Mouse (Mus musculus): ENCODE measurements around the gene Golim4.

The Golim4 gene

GRCm38 (mm10) chr3:75926327-75926726, 30.4 kb downstream of the Golim4 start:
- DNase-seq (ENCODE audit: low read depth, low spot score) = no peak

DNA sequence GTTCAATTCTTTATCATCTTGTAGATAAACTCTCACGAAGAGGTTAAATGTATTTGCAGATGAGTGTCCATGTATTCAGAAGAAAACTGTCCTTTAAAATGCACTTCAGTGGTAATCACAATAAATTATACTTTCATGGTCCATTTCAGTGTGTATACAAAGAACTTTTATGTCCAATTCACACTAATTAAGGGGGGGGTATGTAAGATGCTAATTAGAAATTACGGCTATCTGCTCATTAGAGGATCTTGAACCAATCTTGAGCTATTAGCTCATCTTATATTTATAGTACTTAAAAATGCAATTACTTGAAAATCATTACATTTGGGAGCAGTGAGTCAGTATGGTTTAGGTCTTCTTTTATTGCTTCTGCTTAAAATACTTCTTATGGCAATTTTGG, 31.6 kb downstream of the Golim4 start:
- DNase-seq (ENCODE audit: low read depth, low spot score) = no peak

DNA sequence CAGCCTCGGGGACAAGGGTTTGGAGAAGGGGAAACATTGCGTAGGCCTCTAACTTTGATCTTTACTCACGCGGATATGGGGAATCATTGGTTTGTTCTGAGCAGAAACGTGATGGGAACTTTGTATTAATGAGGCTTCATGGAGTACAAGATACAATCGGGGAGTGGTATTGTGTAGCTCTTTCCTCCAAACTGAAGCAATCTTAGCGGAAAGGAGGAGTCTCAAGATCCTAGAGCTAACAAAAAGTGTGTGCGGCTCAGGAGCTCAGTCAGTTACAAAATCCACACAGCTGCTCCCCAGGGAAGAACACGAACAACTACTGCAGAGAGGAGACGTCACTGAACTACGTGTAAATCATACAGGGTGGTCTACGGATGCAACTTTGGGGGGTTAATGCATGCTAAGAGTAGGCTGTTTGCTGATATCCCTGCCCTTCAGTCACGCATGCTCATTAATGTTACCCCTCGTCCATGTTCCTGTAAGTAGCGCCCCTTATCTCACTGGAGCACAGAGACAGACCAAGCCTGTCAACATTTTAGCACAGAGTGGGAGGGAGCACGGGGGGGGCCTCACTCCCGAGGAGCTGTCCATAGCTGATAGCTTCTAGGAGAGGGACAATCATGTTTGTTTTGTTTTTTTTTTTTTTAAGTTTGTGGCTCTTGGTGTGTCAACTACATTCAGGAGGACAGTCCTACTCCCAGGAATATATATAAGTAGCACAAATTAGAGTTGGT, 38.8 kb downstream of the Golim4 start:
- no peak for DNase-seq (ENCODE audit: low read depth, low spot score)

DNA sequence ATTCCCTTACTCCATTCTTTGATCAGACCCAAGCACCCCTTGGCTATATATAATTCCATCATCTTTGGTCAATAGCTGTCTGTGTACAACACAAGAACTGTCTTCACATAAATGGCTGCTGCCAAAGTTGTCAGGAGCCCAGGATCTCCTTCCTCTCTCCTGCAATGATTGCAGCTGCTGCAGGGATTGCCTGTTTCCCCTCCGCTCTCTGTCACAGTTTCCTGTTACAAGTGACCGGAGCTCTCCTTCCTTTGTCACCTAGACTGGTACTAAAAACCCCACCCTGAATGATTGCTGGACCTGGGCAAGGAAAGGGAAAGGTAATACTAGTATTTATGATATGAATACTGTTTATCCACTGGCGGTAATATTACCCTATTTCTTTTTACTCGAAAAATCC, 44.0 kb downstream of the Golim4 start:
- DNase-seq (ENCODE audit: low read depth, low spot score) = no peak

- DNase-seq (ENCODE audit: low read depth, low spot score) = no peak
Observed at GRCm38 (mm10) chr3:75910768-75911167, 46.0 kb downstream of the Golim4 start.

- peak; percentile 84 for DNase-seq (ENCODE audit: low read depth, low spot score)
Observed at GRCm38 (mm10) chr3:75910257-75910656, 46.5 kb downstream of the Golim4 start.

DNA sequence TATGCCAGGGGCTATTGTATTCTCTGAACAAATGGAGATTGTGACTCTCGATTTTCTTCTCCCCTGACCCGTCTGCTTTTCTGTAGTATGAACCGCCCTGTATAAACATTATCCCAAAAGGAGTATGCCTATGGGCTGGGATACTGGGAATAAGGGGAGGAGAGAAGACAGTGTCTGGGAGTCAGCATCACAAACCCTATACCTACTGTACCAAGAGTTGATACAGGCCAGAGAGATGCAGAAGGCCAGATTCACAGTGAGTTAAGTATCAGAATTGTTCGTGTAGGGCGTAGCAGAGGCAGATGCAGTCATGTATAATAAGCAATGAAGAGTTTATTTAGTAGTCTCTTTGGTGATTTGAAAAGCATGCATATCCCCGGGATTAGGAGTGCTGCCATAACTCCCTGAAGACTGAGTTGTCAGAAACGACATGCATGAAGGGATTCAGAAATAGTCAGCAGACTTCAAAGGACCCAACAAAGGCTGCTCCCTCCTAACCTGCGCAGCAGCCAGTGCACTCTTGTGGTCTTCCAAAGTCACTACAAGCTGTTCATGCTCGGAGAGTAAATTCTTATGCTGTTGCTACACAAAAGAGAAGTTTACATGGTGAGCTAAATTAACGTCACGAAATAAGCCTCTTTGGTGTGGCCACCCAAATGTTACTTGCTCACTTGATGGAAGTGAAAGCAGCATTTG, 54.7 kb downstream of the Golim4 start:
- DNase-seq (ENCODE audit: low read depth, low spot score) = no peak

DNA sequence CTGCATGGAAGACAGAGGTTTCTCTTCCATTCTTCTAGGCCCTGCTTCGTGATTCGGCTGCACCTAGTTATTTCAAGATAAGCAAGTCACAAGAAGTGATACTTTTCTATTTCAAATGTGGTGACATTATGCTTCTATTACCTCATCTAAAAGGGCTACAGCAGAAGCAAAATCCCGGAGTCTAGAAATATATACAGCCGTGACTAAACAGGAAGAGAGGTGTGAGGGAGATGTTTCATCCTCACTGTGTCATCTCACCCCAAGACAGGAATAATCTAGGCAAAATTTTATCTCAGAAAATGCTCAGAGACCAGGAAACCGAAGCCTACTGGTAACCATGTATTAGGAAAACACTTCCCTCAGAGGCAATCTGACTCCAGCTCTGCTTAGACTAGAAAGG, 61.7 kb downstream of the Golim4 start:
- peak; percentile 43 for DNase-seq (ENCODE audit: low read depth, low spot score)

GRCm38 (mm10) chr3:75891581-75891980, 65.2 kb downstream of the Golim4 start:
- DNase-seq (ENCODE audit: low read depth, low spot score) = no peak

DNA sequence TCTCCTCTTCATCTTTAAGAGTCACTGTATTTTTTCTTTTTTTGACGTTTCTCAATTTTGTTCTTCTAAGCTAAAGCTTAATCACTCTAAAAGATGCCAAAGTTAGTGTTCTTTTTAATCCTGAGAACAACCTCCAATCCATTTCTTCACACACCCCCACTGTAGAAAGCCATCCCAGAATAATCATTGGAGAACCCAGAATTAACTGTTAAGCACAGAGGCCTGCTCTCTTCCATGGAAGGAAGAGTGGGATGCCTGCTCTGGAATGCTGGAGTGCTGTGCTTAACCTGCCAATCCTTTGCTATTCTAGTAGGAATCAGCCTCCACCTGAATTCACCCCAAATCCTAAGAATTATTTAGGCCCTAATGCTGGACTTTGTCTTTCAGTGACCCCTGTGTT, 67.4 kb downstream of the Golim4 start:
- peak; percentile 26 for DNase-seq (ENCODE audit: low read depth, low spot score)

DNA sequence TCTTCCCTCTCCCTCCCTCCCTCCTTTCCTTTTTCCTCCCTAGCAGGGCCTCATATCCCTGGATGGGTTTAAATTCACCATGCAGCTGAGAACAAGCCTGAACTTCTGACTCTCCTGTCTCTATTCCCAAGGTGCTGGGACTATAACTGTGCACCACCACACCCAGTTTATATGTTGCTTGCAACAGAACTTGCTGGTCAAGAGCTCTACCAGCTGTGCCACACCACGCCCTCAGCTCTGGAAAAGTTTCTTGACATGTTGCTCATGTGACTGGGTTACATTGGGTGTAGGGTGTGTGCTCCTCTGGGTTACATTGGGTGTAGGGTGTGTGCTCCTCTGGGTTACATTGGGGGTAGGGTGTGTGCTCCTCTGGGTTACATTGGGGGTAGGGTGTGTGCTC, 75.2 kb downstream of the Golim4 start:
- no peak for DNase-seq (ENCODE audit: low read depth, low spot score)

- no peak for DNase-seq (ENCODE audit: low read depth, low spot score)
Observed at GRCm38 (mm10) chr3:75879269-75879668, 77.5 kb downstream of the Golim4 start.

GRCm38 (mm10) chr3:75868886-75869285, 87.9 kb downstream of the Golim4 start:
- no peak for DNase-seq (ENCODE audit: low read depth, low spot score)

DNA sequence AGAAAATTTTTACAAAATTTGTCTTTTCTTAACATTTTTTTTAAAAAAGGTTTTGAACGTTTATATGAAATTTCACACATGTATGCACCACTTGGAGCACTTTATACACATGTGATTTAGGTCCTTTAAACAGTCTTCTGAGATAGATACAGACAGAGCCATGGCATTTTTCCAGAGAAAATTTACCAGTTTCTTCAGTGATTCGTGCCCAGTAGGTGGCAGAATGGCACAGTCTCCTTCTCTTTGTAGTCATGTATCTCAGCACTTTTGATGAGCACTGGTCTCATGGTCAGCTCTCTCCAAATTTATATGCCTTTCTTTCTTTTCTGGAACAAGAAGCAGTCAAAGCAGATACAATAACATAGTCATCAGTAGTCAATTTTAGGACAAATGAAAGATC, 92.5 kb downstream of the Golim4 start:
- DNase-seq (ENCODE audit: low read depth, low spot score) = peak; percentile 16

GRCm38 (mm10) chr3:75861677-75862076, 95.1 kb downstream of the Golim4 start:
- DNase-seq (ENCODE audit: low read depth, low spot score) = no peak

DNA sequence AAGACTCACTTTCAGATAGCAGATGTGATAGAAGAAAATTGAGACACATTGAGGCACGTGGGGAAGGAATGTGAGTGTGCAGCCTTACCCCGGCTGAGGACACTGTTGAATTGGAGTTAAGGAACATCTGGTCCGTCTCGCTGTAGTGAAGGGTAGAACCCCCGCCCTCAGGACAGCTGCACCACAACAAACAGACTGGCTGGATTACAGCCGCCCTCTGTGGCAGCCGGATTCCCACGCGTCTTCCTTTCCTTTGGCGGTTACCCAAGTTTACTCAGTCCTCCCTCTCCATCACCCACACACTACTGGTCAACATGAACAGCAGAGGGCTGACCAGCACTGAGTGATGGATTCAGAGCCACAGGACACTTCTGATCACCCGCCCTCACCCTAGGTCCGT, 96.0 kb downstream of the Golim4 start:
- no peak for DNase-seq (ENCODE audit: low read depth, low spot score)

DNA sequence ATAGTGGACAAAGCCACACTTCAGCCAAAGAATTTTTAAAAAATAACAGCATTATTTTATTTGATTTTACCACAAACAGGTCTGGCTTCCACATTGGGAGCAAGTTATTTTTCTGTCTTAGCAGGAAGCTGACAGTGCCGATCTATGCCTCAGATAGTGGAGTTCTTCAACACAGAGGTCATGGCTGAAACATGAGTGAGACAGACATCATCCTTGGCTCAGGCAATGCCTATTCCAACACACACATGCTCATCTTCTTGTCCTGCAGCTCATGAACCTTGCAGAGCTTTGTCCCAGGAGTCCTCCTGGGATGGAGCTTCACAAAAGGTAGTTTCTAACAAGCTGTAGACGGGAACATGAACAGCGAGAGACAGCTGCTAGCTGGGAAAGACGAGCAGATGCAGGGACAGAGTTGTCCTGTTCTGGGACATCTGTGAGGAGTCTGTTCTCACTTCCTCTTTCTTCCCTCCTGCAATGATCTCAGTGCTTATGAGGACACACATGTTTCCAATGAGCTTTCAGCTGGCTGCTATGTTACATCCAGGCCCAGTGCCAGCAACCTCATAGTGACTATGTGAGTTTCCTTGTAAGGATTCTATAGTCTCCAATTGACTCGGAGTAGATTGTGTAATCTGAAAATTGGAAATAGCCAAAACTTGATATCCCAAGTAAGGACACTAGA, 121.3 kb downstream of the Golim4 start:
- no peak for DNase-seq (ENCODE audit: low read depth, low spot score)

DNA sequence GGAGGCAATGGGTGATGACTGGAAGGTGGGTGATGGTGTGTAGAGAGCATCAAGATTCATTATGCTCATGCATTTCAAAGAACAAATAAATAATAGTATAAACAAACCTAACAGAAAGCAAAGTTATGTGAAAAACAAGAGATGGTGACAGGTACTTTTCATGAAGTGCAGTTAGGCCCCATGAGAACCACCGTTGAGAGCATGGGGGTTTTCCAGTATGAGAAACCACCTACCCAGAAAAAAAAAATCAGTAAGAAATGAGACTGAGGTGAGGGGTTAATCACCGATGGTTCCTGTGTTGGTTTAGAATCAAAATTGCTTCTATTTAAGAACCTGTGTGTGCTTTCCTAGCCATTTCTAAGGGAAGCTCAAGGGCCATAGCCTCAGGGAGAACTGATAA, 121.9 kb downstream of the Golim4 start:
- DNase-seq (ENCODE audit: low read depth, low spot score) = no peak

Measured in telencephalon, adult 2 months (tissue).